Mouse (Mus musculus) frontal cortex, postnatal 14 days (tissue): Measurements from ENCODE around the gene Cd68.
"Not testable (repeated sequence)": the region's sequence is repeated elsewhere in the genome, so short reads cannot be mapped to it uniquely, and the experiment has no call there.

Experiments
- DNase-seq, 2 experiments: peaks; one replicate each; pipeline ENCODE4 v3.0.0; 2022; ENCODE audit warnings: low spot score in 2 of 2

Cd68 gene

GRCm38 (mm10) chr11:69629802-69630201, 36.2 kb downstream of the Cd68 start:
- DNase-seq, result no peak

GRCm38 (mm10) chr11:69628286-69628685, 37.7 kb downstream of the Cd68 start:
- DNase-seq, result peak; percentile 38 to 67

DNA sequence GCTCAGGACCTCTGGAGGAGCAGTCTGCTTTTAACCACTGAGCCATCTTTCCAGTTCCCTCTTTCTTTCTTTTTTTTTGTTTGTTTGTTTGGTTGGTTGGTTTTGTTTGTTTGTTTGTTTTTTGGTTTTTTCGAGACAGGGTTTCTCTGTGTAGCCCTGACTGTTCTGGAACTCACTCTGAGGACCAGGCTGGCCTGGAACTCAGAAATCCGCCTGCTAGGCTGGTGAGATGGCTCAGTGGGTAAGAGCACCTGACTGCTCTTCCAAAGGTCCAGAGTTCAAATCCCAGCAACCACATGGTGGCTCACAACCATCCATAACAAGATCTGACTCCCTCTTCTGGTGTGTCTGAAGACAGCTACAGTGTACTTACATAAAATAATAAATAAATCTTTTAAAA, 41.6 kb downstream of the Cd68 start:
- DNase-seq, result not testable (repeated sequence)

DNA sequence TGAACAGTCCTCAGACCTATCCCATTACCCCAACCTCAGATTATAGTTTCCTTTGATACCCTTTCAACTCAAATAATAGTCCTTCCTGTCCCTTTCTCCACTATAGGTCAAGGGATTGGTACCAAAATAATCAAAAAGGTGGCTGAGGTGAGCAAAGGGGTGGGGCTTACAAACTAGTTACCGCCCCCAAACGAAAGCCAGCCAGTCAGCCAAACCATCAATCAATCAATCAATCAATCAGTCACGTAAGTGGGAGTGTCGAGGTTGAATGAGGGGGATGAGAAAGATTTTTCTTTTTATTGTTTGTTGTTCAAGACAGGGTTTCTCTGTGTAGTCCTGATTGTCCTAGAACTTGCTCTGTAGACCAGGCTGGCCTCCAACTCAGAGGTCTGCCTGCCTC, 42.9 kb downstream of the Cd68 start:
- no peak for DNase-seq

- no peak for DNase-seq
Observed at GRCm38 (mm10) chr11:69622406-69622805, 43.5 kb downstream of the Cd68 start.

DNA sequence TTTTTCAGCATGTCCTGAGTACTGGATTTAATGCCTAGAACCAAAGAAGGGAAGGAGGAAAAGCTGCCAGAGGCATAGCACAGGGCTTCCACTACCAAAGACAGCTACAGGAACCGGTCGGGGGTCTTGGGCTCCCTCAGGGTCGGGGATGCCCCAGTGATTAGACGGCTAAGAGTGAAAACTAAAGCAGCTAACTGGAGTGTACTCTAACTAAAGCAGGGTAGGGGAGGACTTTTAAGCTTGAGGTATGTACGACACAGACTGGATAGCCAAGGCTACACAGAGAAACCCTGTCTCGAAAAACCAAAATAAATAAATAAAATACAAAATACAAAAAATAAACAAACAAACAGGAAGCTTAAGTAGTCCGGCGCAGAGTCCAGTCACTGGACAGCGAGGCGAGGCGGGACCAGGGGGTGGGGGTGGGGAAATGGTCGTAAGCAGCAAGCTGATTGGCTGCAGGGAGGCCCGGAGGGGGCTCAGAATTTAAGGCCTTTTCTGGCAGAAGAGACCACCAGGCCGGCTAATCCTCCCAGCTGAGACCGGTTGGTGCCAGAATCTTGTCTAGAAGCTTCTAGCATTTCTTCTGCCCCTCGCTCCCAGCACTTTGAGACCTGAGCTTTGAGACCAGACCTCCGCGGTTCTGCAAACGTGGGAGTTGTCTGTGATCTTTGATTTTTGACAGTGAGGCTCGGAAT, 44.2 kb downstream of the Cd68 start, which contains the start of gene Sat2:
Sat2 (plus strand) TSS at position 454 of the 698 bp plus-strand sequence.
- no peak for DNase-seq

- DNase-seq, result no peak
Observed at GRCm38 (mm10) chr11:69620394-69621081, 45.4 kb downstream of the Cd68 start.

DNA sequence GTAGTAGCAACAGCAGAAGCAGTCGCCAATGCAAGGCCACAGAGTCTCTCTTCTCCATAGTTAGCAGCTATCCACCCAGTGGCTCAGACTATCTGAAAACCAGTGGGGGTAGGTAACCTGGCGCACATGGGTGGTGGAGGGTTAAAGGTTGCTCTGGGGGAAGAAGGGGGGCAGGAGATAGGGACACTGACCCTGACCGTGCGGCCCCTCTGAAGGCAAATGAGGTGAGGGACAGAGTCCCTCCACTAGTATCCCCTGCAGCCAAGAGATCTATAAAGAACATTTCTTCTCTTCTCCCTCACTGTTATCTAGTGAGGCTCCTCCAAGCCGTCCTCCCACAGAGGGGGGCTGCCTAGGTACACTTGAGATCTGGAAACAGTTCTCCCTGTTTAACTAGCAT, 48.1 kb downstream of the Cd68 start, which contains the start of gene Shbg:
Shbg (minus strand) TSS at position 101 of the 400 bp plus-strand sequence.
- DNase-seq, result no peak

GRCm38 (mm10) chr11:69616781-69617180, 49.2 kb downstream of the Cd68 start:
- no peak for DNase-seq

DNA sequence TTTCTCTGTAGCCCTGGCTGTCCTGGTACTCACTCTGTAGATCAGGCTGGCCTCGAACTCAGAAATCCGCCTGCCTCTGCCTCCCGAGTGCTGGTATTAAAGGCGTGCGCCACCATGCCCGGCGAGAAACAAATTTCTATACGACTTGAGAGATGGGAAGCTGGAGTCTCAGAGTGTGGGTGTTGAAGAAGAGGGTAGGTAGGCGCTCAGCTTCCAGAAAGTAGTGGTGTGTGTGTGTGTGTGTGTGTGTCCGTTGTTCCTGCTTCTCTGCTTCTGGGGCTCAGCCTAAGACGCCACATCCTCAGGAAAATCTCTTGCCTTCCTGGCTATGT, 51.7 kb downstream of the Cd68 start:
- not testable (repeated sequence) for DNase-seq
